Mouse (Mus musculus) olfactory bulb, adult 2 months (tissue): Measurements from ENCODE around the gene Fam172a.

ENCODE experiments used
- CTCF ChIP-seq: fragments of 200-500 bp; IDR thresholded peaks from 2 replicates; pipeline ENCODE4 v1.5.1; 2012; ENCODE audit warnings: low read depth, mild to moderate bottlenecking, low read length, moderate library complexity; ENCODE audit not compliant: insufficient read depth
- POLR2A ChIP-seq: fragments of 200-500 bp; IDR thresholded peaks from 2 replicates; pipeline ENCODE4 v1.6.1; 2012; ENCODE audit warnings: mild to moderate bottlenecking, low read depth, low read length, moderate library complexity; ENCODE audit not compliant: insufficient read depth

- TF ChIP-seq CTCF (no peak), POLR2A (no peak)
Measured at GRCm38 (mm10) chr13:77899725-77900124, 197.9 kb downstream of the Fam172a start.
